In genomic region chr11:97540604-97541003, GRCm38 (mm10) we compare ENCODE assay signal across 11 mouse cellular contexts. TPM values are rescaled to one million over a fixed set of nuclear protein-coding genes. Genes with fewer than 3 reads are reported as not detected.
A peak's percentile ranks its signal among the peaks of the same experiment; 100 is the strongest.
DNase-seq lines count a peak whose midpoint lies in the region; ATAC-seq and TF ChIP-seq lines count a peak whose summit lies in the region.
"Had no signal": no experiment of that assay in that cellular context is flagged by ENCODE, and none has a peak within 500 bp of the region (broad histone marks: within the 10 kb centered on the region; RNA-seq: fewer than 3 reads in every experiment).

No protein-coding gene starts in this region.

- peaks cover 5 to 9% of the 10 kb centered on the region in 2 experiments for H3K4me1 ChIP-seq in CH12.LX (ENCODE audit: control insufficient read depth in 1 of 2, insufficient read depth in 2 of 2)
- peaks cover 55% of the 10 kb centered on the region for H3K4me1 ChIP-seq in kidney, embryonic 15.5 days

- 57% methylated on average over 3 of the region's 3 CpGs for WGBS in kidney, embryonic 15.5 days

- dilution Hi-C loops in CH12.LX (cut with MboI; ENCODE audit: extremely low pct_ligation_motif_present, extremely low pct_unique_long_range_greater_than_20kb, low sequenced_read_pairs) = no loop called here

- in situ Hi-C loops in CH12.LX (cut with MboI; ENCODE audit: low pct_ligation_motif_present, low pct_unique_long_range_greater_than_20kb, low sequenced_read_pairs) = no loop called here

- peak; percentile 64 to 69 for DNase-seq in left cerebral cortex, postnatal 10 days (ENCODE audit: extremely low spot score in 1 of 2, low spot score in 2 of 2)
- no peak for DNase-seq in left cerebral cortex, adult 8-10 months (ENCODE audit: low spot score in 2 of 2)
- no peak for DNase-seq in CH12.LX (ENCODE audit: extremely low read depth)
- DNase-seq in NIH3T3 (ENCODE audit: low read depth) = peak; percentile 11
- DNase-seq in heart, postnatal 4 days = no peak
- no peak for DNase-seq in gastrocnemius, postnatal 36 days
- DNase-seq: heart, adult 11 months had no signal

- TF ChIP-seq RAD21 in CH12.LX (IDR thresholded peaks at IDR 0.05; ENCODE audit: low read depth, low read length) = no peak

- H3K9ac ChIP-seq in CH12.LX (ENCODE audit: insufficient read depth, low read depth) = no peak overlapping the region
- no peak overlapping the region for H3K9ac ChIP-seq in kidney, embryonic 15.5 days
- H3K9ac ChIP-seq: embryonic facial prominence, embryonic 15.5 days; intestine, embryonic 15.5 days had no signal

- intact Hi-C loops in left cerebral cortex, postnatal 10 days (cut with DNase I) = no loop called here
- intact Hi-C loops in gastrocnemius, postnatal 36 days (cut with DNase I) = no loop called here

- no peak overlapping the region for H3K4me3 ChIP-seq in CH12.LX (replicated peaks in 1 of 3; ENCODE audit: low read depth in 2 of 3, low read length in 2 of 3, poor library complexity in 1 of 3)
- no peak overlapping the region for H3K4me3 ChIP-seq in kidney, embryonic 15.5 days (replicated peaks)
- H3K4me3 ChIP-seq: embryonic facial prominence, embryonic 15.5 days; intestine, embryonic 15.5 days had no signal

- no peak overlapping the region for H3K27ac ChIP-seq in CH12.LX (ENCODE audit: insufficient read depth, low read depth)
- H3K27ac ChIP-seq in kidney, embryonic 15.5 days = 0 out of 2 replicates have a peak overlapping the region, but pooled peaks have one; percentile 7
- H3K27ac ChIP-seq: embryonic facial prominence, embryonic 15.5 days; intestine, embryonic 15.5 days had no signal

- TF ChIP-seq POLR2A in CH12.LX (IDR thresholded peaks at IDR 0.05; ENCODE audit: low read depth, low read length) = no peak

- H3K4me2 ChIP-seq in CH12.LX (ENCODE audit: insufficient read depth, low read depth, poor library complexity, severe bottlenecking) = 0 out of 2 replicates have a peak overlapping the region, but pooled peaks have one; percentile 26
- H3K4me2 ChIP-seq in kidney, embryonic 15.5 days = no peak overlapping the region
- H3K4me2 ChIP-seq: embryonic facial prominence, embryonic 15.5 days; intestine, embryonic 15.5 days; liver, embryonic 11.5 days had no signal

- no peak for ATAC-seq in kidney, embryonic 15.5 days (replicated peaks; ENCODE audit: low FRiP score)
- ATAC-seq: intestine, embryonic 15.5 days had no signal

- no peak for TF ChIP-seq EP300 in CH12.LX (IDR thresholded peaks at IDR 0.05; ENCODE audit: low read length)

- no peak for TF ChIP-seq CTCF in CH12.LX (conservative IDR thresholded peaks at IDR 0.05 in 1 of 2, IDR thresholded peaks at IDR 0.05 in 1 of 2; ENCODE audit: low read depth in 2 of 2, low read length in 2 of 2)

- H3K9me3 ChIP-seq in CH12.LX (replicated peaks; ENCODE audit: low read length) = peaks cover 5% of the 10 kb centered on the region
- no peaks in the 10 kb centered on the region for H3K9me3 ChIP-seq in kidney, embryonic 15.5 days (replicated peaks)
- H3K9me3 ChIP-seq: embryonic facial prominence, embryonic 15.5 days; intestine, embryonic 15.5 days had no signal

- no peaks in the 10 kb centered on the region for H3K36me3 ChIP-seq in CH12.LX (replicated peaks in 1 of 2; ENCODE audit: control insufficient read depth in 1 of 2, insufficient read depth in 1 of 2, low read length in 1 of 2)
- H3K36me3 ChIP-seq in kidney, embryonic 15.5 days = no peaks in the 10 kb centered on the region
- H3K36me3 ChIP-seq: embryonic facial prominence, embryonic 15.5 days; intestine, embryonic 15.5 days had no signal

- H3K27me3 ChIP-seq in CH12.LX (replicated peaks) = peaks cover 90% of the 10 kb centered on the region
- H3K27me3 ChIP-seq in kidney, embryonic 15.5 days = peaks cover 73% of the 10 kb centered on the region

- no peaks in the 10 kb centered on the region for H3K79me2 ChIP-seq in CH12.LX (replicated peaks; ENCODE audit: control insufficient read depth, extremely low read depth, insufficient read depth, poor library complexity, severe bottlenecking)

TF ChIP-seq in CH12.LX, 34 proteins besides CTCF, POLR2A, EP300 and RAD21:
- TF ChIP-seq USF1 (IDR thresholded peaks at IDR 0.05; ENCODE audit: low read depth, low read length) (no peak), ZKSCAN1 (IDR thresholded peaks at IDR 0.05; ENCODE audit: borderline replicate concordance, low read depth, low read length) (no peak), RCOR1 (conservative IDR thresholded peaks at IDR 0.05; ENCODE audit: low read depth, low read length) (no peak), IRF4 (IDR thresholded peaks at IDR 0.05; ENCODE audit: low read depth, low read length) (no peak), HCFC1 (IDR thresholded peaks at IDR 0.05; ENCODE audit: low read depth, low read length) (no peak), PAX5 (IDR thresholded peaks at IDR 0.05; ENCODE audit: low read length) (no peak), MYC (IDR thresholded peaks at IDR 0.05; ENCODE audit: low read depth, low read length) (no peak), MAFK (IDR thresholded peaks at IDR 0.05; ENCODE audit: insufficient replicate concordance, low read length) (no peak), SIN3A (IDR thresholded peaks at IDR 0.05; ENCODE audit: low read length) (no peak), MEF2A (IDR thresholded peaks at IDR 0.05; ENCODE audit: borderline replicate concordance, low read depth, low read length) (no peak), SMC3 (IDR thresholded peaks at IDR 0.05; ENCODE audit: low read depth, low read length) (no peak), JUND (conservative IDR thresholded peaks at IDR 0.05; ENCODE audit: low read depth, low read length) (no peak), UBTF (IDR thresholded peaks at IDR 0.05; ENCODE audit: low read depth, low read length) (no peak), TCF12 (IDR thresholded peaks at IDR 0.05; ENCODE audit: low read depth, low read length) (no peak), MXI1 (IDR thresholded peaks at IDR 0.05; ENCODE audit: low read depth, low read length) (no peak), JUN (IDR thresholded peaks at IDR 0.05; ENCODE audit: insufficient read depth, low read depth, low read length) (no peak)

RNA-seq across cellular contexts. Expression of gene Srcin1, which starts 35.4 kb away (rescaled TPM):
- 100 to 1,000 TPM; 281 to 294 TPM for total RNA-seq in left cerebral cortex, postnatal 10 days (2021)
- 100 to 1,000 TPM; 255 to 270 (median 262) TPM for total RNA-seq in left cerebral cortex, adult 8-10 months (2022)
- total RNA-seq in CH12.LX (2012; rRNA removed) (0.08 TPM in 2 replicates), CH12.LX (2014; rRNA removed) (not detected in 2 replicates)
- 0.09 and 0.12 TPM in 2 replicates for polyA plus RNA-seq in CH12.LX (2012; ENCODE audit: insufficient read length, low read depth)
- 0.83 and 0.85 TPM in 2 replicates for polyA plus RNA-seq in kidney, embryonic 15.5 days (2015; fragmentation: Nextera tagmentation; extraction: Ambion mirVana)
- under 1 TPM; 0.12 to 0.23 TPM for total RNA-seq in heart, postnatal 4 days (2021)
- total RNA-seq in gastrocnemius, postnatal 36 days (2021) = under 1 TPM; 0.59 to 0.72 TPM

RNA-seq across cellular contexts. Expression of gene 4933428G20Rik, which starts 40.5 kb away (rescaled TPM):
- not detected for total RNA-seq in left cerebral cortex, postnatal 10 days (2021)
- total RNA-seq in left cerebral cortex, adult 8-10 months (2022) = not detected
- total RNA-seq in CH12.LX (2012; rRNA removed) (0.17 TPM in 1 of 2 replicates, not detected in the other), CH12.LX (2014; rRNA removed) (not detected in 2 replicates)
- polyA plus RNA-seq in CH12.LX (2012; ENCODE audit: insufficient read length, low read depth) = 0.30 and 0.50 TPM in 2 replicates
- polyA plus RNA-seq in kidney, embryonic 15.5 days (2015; fragmentation: Nextera tagmentation; extraction: Ambion mirVana) = 0.49 and 0.84 TPM in 2 replicates
- not detected for total RNA-seq in heart, postnatal 4 days (2021)
- not detected for total RNA-seq in gastrocnemius, postnatal 36 days (2021)

Comparison
In these comparisons a context has a peak if more than half of its experiments do, and no peak if none do; other contexts are left out.
1. DNase-seq: peak in left cerebral cortex, postnatal 10 days (2 of 2) and NIH3T3 (single experiment); none in left cerebral cortex, adult 8-10 months (0 of 2), CH12.LX (single experiment), heart, postnatal 4 days (single experiment) and gastrocnemius, postnatal 36 days (0 of 2).
2. RNA of gene Srcin1, which starts 35.4 kb away (total RNA-seq): 281 to 294 TPM in left cerebral cortex, postnatal 10 days and 255 to 270 TPM in left cerebral cortex, adult 8-10 months; 0.59 to 0.72 TPM in gastrocnemius, postnatal 36 days, 0.12 to 0.23 TPM in heart, postnatal 4 days and 0.08 TPM in CH12.LX; every median in the first group is over 100 times any median in the second.